Mouse (Mus musculus) heart, adult 2 months (tissue): ENCODE measurements around the gene Cacna1i. TPM values are rescaled to one million over a fixed set of nuclear protein-coding genes. Genes with fewer than 3 reads are reported as not detected.

Experiments
- DNase-seq, 2 experiments: peaks; one replicate each; pipeline ENCODE4 v3.0.0; 2021
- H3K27ac ChIP-seq: fragments of 200-600 bp; 2 replicates; pipeline ENCODE4 v1.8.1; 2022
- H3K27me3 ChIP-seq: fragments of 200-500 bp; 2 replicates; pipeline ENCODE4 v1.6.1; 2012; ENCODE audit warnings: mild to moderate bottlenecking, low read length, inconsistent platforms, mixed read lengths; ENCODE audit not compliant: control insufficient read depth, insufficient read depth
- H3K36me3 ChIP-seq: fragments of 200-500 bp; 2 replicates; pipeline ENCODE4 v1.6.1; 2012; ENCODE audit warnings: low read length, inconsistent platforms; ENCODE audit not compliant: control insufficient read depth, insufficient read depth
- H3K4me1 ChIP-seq: fragments of 200-500 bp; 2 replicates; pipeline ENCODE4 v1.6.1; 2011; ENCODE audit warnings: low read length; ENCODE audit not compliant: control insufficient read depth, insufficient read depth
- H3K4me3 ChIP-seq: fragments of 200-600 bp; 2 replicates; pipeline ENCODE4 v1.8.1; 2022
- H3K79me2 ChIP-seq: fragments of 200-500 bp; replicated peaks from 2 replicates; pipeline ENCODE4 v1.6.1; 2012; ENCODE audit warnings: mild to moderate bottlenecking, inconsistent platforms, low read length, moderate library complexity, mixed read lengths; ENCODE audit not compliant: control insufficient read depth, insufficient read depth
- H3K9ac ChIP-seq: fragments of 200-500 bp; 2 replicates; pipeline ENCODE4 v1.6.1; 2012; ENCODE audit warnings: low read depth, mild to moderate bottlenecking, control low read depth, inconsistent platforms, low read length, mixed read lengths
- CTCF ChIP-seq: fragments of 200-600 bp; IDR thresholded peaks from 2 replicates; pipeline ENCODE4 v1.8.1; 2022; ENCODE audit warnings: antibody characterized with exemption, mild to moderate bottlenecking, moderate library complexity
- EP300 ChIP-seq: fragments of 200-500 bp; IDR thresholded peaks from 2 replicates; pipeline ENCODE4 v1.6.1; 2011; ENCODE audit warnings: low read depth, low read length, control low read depth; ENCODE audit not compliant: insufficient read depth
- POLR2A ChIP-seq: fragments of 200-500 bp; IDR thresholded peaks from 2 replicates; pipeline ENCODE4 v1.6.1; 2011; ENCODE audit warnings: mild to moderate bottlenecking, low read depth, low read length, control low read depth; ENCODE audit not compliant: insufficient read depth
- WGBS: fragments of 180-500 bp; shearing (Covaris S2); methylation state at CpG from one replicate; pipeline ENCODE4 v1.1.7; 2018; 5-methylcytosine and 5-hydroxymethylcytosine counted together
- intact Hi-C: fragments of 180-260 bp; cut with DNase I; formaldehyde crosslinking; loops from one replicate; pipeline ENCODE4 v1.15.1; 2025
- polyA plus RNA-seq: library from polyadenylated mRNA; depleted of rRNA; stranded (reverse); fragments of >200 nt; gene quantifications from 2 replicates; pipeline ENCODE4 v1.2.3, GENCODE M21; 2012
- total RNA-seq, 2 experiments: library from RNA; stranded (reverse); gene quantifications; 2 replicates each; pipeline ENCODE4 v1.2.3; 2021

The Cacna1i gene
- total and polyA plus RNA-seq, 3 experiments: 0.09 to 0.34 (median 0.21) TPM

- H3K9ac ChIP-seq: no peak overlapping the region
- no peaks in the 10 kb centered on the region; the same call in 1 of the 2 replicates for H3K27me3 ChIP-seq
- no peaks in the 10 kb centered on the region for H3K79me2 ChIP-seq
- intact Hi-C loops: no loop called here
- 85% methylated on average over 8 of the region's 8 CpGs for WGBS
- no peak overlapping the region for H3K4me3 ChIP-seq
- no peaks in the 10 kb centered on the region for H3K36me3 ChIP-seq
- DNase-seq: no peak
- no peak for TF ChIP-seq CTCF
- no peak for TF ChIP-seq POLR2A
- TF ChIP-seq EP300: no peak
- no peak overlapping the region for H3K27ac ChIP-seq
- no peaks in the 10 kb centered on the region for H3K4me1 ChIP-seq
Measured at GRCm38 (mm10) chr15:80362509-80363172, 75.6 kb downstream of the Cacna1i start.

DNA sequence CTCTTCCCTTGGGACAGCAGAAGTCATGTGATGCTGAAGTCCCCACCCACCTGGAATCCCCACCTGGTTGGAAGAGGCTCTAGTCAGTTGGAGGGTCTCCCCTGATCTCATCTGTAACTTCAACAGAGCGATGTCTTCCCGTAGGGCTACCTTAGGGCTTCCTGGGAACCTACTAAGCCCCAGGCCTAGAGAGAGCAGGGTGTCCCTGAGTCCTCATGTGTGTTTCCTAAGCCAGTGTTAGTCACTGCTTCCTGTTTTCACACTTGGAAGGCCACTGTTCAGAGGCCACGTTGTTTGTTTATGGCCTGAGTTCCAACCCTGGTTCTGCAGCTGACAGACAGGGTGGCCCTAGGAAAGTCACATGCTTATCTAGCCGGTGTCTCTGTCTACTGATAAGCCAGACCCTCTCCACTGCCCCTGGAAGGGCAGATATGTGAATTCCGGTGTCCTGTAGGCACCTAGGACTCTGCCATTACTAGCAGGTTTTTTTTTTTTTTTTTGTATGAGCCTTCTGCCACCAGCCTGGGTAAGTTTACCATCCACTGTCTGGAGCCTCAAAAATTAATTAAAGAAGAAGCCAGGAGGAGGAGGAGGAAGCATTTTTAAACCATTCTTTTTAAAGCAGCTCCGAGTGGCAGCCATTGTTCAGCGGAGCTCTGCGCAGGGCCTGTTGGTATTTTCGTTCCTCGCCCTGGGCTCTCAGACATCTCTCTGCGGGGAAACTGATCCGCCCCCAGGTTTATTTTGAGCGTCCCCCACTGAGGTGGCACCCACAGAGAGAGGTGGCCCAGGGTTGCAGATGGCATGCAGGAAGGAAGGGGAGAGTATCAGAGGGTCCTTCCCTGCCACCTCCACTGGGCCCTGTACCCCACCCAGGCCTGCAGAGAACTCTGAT, 77.0 kb downstream of the Cacna1i start:
- no peak for DNase-seq
- no peak for TF ChIP-seq POLR2A
- TF ChIP-seq CTCF: no peak
- no peak for TF ChIP-seq EP300
- Histone ChIP-seq H3K4me1 (no peaks in the 10 kb centered on the region), H3K4me3 (no peak overlapping the region), H3K27ac (no peak overlapping the region), H3K79me2 (no peaks in the 10 kb centered on the region), H3K36me3 (no peaks in the 10 kb centered on the region), H3K27me3 (no peaks in the 10 kb centered on the region; the same call in 1 of the 2 replicates), H3K9ac (no peak overlapping the region)
- intact Hi-C loops: no loop called here
- WGBS: 61% methylated on average over 13 of the region's 13 CpGs

GRCm38 (mm10) chr15:80366899-80367298, 79.9 kb downstream of the Cacna1i start:
- TF ChIP-seq EP300 (no peak), POLR2A (no peak), CTCF (no peak)
- Histone ChIP-seq H3K79me2 (no peaks in the 10 kb centered on the region), H3K27me3 (no peaks in the 10 kb centered on the region; the same call in 1 of the 2 replicates), H3K4me3 (no peak overlapping the region), H3K36me3 (no peaks in the 10 kb centered on the region), H3K4me1 (no peaks in the 10 kb centered on the region), H3K9ac (no peak overlapping the region), H3K27ac (no peak overlapping the region)
- 24% methylated on average over 16 of the region's 16 CpGs for WGBS
- intact Hi-C loops: no loop called here
- no peak for DNase-seq

DNA sequence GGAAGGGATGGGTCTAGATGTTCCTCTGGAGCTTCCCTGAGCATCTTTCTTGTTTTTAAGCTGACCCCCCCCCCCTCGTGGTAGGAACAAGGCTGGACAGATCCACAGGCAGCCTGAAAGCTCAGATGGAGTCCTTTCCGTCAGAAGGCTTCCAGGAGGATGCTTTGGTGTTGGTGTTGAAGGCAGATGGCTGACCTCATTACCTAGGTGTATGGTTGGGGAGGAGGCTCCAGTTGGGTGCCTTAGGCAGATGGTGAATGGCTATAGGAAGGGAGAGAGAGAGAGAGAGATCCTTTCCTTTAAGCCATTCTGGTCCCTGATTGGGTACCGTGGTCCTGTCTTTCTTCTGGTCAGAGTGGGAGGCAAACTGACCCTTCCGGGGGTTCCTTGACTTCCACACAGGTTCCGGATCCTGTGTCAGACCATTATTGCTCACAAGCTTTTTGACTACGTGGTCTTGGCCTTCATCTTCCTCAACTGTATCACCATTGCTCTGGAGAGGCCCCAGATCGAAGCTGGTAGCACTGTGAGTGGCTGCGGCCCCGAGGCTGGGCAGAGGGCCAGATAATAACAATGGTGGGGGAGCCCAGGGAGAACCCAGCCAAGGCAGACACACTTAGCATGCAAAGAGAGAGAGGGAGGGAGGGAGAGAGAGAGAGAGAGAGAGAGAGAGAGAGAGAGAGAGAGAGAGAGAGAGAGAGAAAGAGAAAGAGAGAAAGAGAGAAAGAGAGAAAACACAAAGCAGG, 86.4 kb downstream of the Cacna1i start:
- Histone ChIP-seq H3K9ac (no peak overlapping the region), H3K36me3 (no peaks in the 10 kb centered on the region), H3K27ac (no peak overlapping the region), H3K27me3 (no peaks in the 10 kb centered on the region), H3K4me1 (no peaks in the 10 kb centered on the region), H3K4me3 (no peak overlapping the region), H3K79me2 (no peaks in the 10 kb centered on the region)
- TF ChIP-seq CTCF (no peak), POLR2A (no peak), EP300 (no peak)
- no peak for DNase-seq
- intact Hi-C loops: no loop called here
- 45% methylated on average over 9 of the region's 9 CpGs for whole genome bisulfite sequencing

DNA sequence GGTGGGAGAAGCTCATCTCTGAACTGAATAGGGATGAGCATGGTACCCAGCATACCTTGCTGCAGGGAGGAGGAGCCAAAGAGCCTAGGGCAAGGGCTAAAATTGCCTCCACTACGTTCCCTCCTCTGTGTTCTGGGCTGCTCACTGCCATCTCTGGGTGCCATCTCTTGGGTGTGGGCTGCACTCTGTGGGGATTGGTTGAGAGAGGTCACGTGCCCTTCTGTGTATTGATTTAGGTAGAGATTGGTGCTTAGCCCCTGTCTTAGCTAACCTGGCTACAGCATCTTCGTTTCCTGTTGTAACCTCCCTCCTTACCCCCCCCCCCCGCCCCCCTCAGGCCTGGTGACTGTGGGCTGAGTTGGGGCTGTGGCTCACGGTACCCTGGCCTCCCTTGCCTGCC, 87.8 kb downstream of the Cacna1i start:
- no peaks in the 10 kb centered on the region for H3K27me3 ChIP-seq
- H3K79me2 ChIP-seq: no peaks in the 10 kb centered on the region
- H3K4me1 ChIP-seq: no peaks in the 10 kb centered on the region
- DNase-seq: no peak
- 71% methylated on average over 5 of the region's 5 CpGs for WGBS
- H3K9ac ChIP-seq: no peak overlapping the region
- no peaks in the 10 kb centered on the region for H3K36me3 ChIP-seq
- H3K4me3 ChIP-seq: no peak overlapping the region
- intact Hi-C loops: no loop called here
- TF ChIP-seq POLR2A (no peak), EP300 (no peak), CTCF (no peak)
- H3K27ac ChIP-seq: no peak overlapping the region
